Mouse (Mus musculus) urinary bladder, adult 2 months (tissue): ENCODE results near the gene Grrp1. TPM values are rescaled to one million over a fixed set of nuclear protein-coding genes. Genes with fewer than 3 reads are reported as not detected.
"Not testable (repeated sequence)": the region's sequence is repeated elsewhere in the genome, so short reads cannot be mapped to it uniquely, and the experiment has no call there.

Source experiments
- DNase-seq: peaks from one replicate; pipeline ENCODE4 v3.0.0; 2022; ENCODE audit warnings: low spot score
- polyA plus RNA-seq: library from polyadenylated mRNA; depleted of rRNA; stranded (reverse); fragments of >200 nt; gene quantifications from 2 replicates; pipeline ENCODE4 v1.2.3, GENCODE M21; 2012; rRNA removed

The Grrp1 gene
- polyA plus RNA-seq = 13.7 TPM in 2 replicates

DNA sequence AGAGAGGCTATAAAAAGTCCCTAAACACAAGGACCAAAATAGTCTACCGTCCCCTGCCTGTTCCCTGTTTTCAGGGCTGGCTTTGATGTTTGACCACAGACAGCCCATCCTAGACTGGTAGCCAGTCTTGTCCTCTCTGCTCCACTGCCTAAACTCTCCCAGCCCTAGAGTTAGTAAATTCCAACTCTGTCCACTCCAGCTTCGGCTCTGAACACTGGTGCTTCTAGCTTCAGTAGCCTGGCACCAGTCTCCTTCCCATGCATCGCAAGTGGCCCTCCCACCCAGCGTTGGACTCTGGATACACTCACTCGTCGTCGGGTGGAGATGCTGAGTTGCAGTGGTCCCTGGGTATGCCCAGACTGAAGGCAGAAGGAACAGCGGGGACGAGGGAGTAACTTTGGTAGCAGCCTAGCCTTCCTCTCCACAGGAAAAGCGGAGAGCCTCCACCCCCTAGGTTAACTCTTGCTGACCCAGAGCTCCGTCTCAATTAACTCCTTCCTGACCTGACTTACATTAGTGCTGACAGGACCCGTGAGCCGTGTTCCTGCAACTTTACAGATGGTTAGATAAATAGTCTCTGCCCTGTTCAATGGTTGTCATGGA is at the start of gene Grrp1:
Gene Grrp1 (minus strand): TSS at position 385 of the 603 bp plus-strand sequence.
- peak; percentile 19 for DNase-seq

DNA sequence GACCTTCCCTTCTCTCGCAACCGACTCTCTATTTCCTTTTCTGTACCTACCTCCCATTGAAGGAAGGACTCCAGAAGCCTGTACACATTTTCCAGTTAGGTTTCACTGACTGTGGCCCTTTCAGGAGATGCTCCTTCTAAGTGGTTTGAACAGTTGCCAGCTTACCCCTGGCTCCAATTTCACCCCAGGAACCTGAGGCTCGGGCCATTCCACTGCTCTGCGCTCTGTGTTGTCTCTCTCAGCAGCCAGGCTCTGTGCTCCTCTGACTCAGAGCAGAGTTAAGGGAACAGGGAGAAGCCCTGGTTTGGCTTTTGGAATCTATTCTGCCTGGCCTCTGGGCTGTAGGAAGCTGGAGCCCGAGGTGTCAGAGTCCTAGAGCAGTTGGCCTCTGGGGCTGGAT is 48.2 kb upstream of the Grrp1 start:
- no peak for DNase-seq

DNA sequence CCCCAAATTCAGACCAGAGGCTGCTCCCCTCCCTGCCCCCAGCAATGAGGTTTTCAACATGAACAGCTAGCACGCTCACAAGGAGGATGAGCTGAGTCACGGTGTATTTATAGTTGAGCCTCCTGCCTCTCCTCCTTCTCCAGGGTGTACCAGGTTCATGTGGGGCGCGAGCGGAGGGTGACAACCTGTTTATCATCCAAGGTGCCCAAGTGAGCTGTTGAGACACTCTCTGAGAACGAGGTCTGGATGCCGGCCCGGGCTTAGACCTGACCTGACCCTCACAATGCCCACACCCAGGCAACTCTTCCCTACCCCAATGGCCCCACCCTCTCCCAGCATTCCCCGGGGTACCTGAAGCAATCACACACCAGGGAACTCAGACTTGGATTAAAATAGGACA is 46.4 kb upstream of the Grrp1 start:
- DNase-seq = no peak

DNA sequence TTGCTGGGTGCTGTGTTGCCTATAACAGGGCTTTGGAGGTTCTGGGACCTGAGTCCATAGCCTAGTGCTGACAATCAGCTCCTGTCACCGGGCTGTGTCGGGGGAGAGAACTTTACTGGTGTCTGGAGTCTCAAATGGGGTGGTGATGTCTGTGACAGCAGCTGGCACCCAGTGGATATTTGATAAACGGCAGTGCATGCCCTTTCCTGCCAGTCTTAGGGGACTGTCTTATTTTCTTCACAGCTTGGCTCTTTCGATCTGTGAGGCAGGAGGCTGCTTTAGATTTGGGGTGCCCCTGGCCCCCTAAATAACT is 45.5 kb upstream of the Grrp1 start:
- no peak for DNase-seq

DNA sequence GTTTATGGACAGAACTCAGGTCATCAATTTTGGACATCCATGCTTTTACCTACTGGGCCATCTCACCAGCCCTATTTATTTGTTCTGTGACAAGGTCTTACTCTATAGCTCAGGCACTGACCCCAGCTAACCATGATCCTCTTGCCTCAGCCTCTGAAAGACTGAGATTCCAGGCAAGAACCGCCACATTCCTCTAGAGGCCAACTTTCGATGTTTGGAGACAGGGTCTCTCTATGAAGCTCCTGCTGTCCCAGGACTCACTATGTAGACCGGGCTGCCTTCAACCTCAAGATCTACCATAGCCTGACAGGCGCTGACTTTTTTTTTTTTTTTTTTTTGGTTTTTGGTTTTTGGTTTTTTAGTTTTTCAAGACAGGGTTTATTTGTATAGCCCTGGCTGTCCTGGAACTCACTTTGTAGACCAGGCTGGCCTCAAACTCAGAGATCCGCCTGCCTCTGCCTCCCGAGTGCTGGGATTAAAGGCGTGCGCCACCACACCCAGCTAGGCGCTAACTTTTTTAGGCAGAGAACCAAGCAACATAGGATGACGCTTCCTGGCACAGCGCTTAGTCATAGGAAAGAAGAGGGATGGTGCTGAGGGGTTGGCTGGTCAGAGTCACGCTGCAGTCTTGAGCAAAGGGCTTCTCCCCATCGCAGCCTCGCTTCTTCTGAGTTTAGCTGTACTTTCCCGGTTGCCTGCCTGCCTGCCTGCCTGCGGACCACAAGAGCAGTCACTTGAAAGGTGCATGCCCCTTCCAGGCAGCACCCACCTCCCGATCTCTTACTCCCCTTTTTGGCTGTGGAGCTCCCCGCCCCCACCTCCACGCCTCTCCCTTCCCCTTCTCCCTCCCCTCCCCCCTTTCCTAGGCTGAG is 45.0 kb upstream of the Grrp1 start:
- DNase-seq = no peak

DNA sequence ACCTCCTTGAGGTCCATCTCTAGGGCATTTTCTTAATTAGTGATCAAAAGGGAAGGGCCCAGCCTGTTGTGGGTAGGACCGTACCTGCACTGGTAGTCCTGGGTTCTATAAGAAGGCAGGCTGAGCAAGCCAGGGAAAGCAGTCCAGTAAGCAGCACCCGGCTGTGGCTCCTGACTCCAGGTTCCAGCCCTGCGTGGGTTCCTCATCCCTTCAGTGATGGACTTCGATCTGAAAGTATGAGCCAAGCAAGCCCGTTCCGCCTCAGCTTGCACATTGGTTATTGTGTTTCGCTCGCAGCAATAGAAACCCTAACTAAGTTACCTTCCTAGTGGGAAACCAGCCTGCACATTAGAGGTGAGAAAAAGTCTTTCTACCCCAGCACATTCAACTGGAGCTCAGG is 43.5 kb upstream of the Grrp1 start:
- no peak for DNase-seq

DNA sequence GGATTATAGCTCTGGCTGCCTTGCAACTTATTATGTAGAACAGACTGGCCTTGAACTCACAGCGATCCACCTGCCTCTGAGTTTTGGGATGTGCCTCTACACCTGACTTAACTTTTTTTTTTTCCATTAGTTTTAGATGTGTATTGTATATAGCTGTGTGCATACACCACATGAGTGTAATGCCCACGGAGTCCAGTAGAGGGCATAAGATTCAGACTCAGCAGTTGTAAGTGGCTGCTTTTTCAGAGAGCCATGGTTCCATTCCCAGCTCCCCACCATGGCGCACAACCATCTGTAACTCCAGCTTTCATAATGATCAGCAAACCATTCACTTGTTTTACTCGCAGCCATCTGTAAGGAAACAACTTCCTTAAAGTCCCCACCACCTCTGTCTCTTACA is 42.6 kb upstream of the Grrp1 start:
- no peak for DNase-seq

DNA sequence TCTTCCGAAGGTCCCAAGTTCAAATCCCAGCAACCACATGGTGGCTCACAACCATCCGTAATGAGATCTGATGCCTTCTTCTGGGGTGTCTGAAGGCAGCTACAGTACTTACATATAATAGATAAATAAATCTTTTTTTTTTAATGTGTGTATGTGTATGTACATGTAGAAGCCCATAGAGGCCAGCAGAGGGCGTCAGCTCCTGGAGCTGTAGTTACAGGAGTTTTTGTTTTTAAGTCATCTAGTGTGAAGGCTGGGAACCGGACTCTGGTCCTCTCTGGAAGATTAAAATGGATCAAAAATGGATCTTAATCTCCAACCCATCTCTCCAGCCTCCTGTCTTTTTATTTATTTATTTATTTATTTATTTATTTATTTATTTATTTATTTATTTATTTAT is 42.2 kb upstream of the Grrp1 start:
- DNase-seq = not testable (repeated sequence)

DNA sequence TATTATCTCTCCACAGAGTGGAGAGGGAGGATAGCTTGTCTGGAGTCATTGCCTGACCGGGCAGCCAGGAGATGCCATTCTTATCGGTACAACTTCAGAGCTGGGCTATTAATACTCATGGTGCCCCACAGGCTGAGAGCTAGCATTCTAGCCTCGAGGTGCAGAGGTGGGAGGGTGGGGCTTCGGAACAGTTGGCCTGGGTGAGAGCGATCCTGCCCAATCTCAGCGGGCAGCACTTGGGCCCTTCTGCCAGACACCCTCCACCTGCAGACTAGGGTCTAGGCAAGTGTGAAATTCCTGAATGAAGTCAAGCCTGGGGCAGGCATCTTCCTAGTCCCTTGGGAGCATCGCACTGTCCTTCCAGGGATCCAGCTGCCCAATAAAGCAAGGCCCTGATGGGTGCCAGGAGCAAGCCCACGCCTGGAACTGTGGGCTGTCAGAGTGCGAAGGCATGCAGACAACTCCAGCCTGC is 39.8 kb upstream of the Grrp1 start:
- DNase-seq = no peak

DNA sequence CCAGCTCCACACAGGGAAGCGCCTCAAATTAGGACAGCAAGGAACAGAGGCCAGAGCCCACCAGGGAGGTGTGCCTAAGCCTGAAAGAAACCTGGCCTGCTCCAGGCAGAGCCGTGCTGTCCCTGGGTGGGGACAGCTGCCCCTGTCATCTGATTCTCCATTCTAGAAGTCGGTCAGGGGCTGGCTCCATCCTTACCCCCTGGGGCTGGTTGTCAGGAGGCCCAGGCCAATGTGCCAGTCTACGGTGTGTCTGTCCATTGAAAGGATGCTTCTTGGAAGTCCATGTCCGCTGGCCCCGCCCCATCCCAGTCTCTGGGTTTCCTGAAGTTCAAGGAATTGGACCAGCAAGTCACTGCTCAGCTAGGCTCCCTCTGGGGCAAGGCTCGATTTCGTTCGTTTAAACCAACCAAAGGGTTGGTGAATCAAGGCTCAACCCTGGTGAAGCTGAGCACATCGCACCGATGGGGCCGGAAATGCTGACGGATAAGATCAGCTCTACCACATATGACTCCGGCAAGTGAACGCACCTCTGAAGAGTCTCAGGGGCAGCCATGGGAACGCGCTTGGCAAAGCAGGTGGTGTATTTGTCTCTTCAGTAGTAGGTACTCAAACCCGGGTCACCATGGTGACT is 39.3 kb upstream of the Grrp1 start:
- DNase-seq = no peak

DNA sequence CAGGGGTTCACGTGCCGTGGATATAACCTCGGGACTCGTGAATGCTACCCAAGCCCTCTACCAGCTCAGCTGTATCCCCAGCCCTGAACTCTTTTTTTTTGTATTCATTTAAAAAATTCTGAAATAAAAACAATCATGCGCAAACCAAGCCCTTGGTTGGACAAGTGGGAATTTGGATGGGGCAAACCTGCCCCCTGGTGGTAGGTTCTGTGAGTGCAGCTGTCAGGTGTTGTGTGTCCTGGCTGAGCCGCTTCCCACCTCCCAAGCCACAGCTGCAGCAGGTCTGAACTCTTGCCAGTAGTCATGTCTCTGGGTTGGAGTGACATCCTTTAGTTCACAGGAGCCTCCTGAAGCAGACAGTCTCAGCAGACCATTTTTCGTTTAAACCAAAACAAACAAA is 38.2 kb upstream of the Grrp1 start:
- peak; percentile 62 for DNase-seq

DNA sequence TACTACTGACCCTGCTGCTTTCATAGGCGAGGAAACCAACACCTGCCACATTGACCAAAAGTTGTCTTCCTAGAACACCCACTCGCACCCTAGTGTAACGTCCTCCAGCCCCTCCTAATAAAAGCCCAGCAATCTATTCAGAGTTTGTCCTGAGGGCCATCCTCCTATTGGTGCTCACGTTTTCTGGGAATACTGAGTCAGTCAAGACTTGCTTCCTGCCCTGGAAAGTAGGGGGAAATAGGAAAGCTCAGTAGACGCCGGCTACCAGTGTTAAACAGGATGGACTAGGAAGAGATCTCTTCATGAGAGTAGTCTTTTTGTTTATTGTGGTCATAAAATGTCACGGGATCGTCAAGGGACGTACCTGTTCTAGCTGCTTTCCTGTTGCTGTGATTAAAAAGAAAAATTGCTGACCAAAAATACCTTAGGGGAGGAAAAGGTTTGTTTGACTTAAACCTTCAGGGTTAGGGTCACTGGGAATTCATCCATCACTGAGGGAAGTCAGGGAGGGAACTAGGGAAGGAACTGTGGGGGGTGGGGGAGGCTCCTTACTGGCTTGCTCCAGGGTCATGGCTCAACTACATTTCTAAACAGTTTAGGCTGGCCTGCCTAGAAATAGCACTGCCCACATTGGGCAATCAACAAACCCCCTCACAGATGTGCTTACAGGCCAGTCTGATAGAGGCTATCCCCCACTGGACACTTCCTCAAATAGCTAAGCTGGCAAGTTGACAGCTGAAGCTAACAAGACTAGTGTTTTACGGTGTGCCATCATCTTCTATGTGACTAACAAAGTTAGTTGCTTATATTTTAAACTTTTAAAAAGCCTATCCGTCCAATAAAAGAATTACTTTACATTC is 34.7 kb upstream of the Grrp1 start:
- no peak for DNase-seq

DNA sequence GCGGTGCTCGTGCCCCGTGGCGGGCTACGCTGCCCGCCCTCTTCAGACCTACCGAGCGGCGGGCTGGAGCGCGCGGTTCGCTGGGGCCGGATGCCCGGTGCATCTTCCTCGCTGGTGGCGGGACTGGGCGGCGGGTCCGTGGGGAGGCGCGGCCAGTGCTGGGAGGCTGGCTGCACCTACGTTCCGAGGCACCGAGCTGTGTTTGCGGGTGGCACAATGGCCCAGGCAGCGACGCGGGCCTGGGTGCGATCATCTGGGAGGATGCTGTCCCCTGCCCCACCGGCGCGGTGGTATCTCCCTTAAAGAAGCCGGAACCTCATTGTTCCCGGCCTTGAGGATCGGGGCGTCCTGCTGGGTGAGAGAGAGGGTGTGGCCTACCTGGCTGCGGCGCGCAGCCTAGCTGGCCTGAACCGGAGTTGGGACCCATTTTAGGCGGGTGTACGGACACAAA is 33.7 kb upstream of the Grrp1 start, which contains the start of gene Pdik1l:
Gene Pdik1l (minus strand): TSS at position 321 of the 451 bp plus-strand sequence.
- no peak for DNase-seq

DNA sequence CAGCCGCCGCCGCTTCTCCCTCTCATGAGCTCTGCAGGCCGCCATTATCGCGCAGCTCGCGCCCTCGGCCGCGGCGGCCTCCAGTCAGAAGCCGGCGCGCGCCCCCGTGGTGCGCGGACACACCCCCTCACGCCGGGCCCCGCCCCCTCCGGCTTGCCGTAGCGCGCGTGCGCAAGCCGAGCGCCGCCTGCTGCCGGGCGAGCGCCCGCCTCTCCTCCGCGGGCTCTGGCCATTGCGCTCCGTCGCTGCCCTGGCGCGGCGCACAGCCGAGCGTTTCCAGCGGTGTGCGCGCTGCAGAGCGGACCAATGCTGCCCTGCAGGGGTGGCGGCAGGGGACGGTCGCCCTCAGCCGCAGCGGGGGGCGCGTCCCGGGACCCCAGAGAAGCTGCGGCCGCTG is 33.3 kb upstream of the Grrp1 start:
- peak; percentile 98 for DNase-seq

DNA sequence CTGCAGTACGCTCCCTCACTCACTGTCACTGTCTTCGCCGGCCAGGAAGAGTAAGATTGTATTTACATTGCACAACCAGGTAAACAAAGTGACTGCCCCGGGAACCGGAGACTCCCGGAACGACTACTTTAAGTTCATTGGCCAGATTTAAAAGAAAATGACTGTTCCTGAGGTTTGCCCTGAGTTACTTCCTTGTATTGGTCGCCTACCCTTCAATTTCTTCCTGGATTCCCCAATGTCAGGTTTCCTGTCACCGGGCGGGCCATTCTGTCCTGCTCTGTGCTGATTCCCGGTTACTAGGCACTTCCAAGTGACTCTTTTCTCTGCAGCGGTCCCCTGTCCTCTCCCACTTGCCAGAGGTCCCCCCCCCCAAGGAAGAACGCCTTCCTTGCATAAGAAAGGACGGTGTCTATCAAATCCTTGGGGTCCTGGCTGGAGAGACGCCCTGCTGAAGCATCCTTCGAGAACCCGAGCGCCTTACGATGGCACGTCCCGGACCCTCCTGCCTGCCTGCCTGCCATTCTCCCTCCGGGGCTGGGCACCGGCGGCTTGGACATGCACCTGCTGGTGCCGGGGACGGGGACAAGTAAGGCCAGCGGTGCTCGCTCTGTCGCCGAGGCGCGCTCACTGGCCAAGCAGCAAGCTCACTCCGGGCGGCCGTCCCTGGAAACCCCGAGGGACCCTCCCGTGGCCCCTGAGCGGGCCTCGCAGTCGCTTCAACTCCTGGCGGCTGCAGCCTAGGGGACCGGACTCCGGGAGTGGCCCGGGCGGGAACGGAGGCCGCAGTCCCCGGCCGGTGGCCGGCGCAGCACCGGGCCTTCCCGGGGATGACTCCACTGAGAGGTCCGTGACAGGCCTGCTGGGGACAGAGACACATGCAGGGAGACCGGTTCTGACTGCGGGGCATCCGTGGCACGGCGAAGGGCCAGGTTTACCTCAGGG is 32.6 kb upstream of the Grrp1 start:
- DNase-seq = no peak

DNA sequence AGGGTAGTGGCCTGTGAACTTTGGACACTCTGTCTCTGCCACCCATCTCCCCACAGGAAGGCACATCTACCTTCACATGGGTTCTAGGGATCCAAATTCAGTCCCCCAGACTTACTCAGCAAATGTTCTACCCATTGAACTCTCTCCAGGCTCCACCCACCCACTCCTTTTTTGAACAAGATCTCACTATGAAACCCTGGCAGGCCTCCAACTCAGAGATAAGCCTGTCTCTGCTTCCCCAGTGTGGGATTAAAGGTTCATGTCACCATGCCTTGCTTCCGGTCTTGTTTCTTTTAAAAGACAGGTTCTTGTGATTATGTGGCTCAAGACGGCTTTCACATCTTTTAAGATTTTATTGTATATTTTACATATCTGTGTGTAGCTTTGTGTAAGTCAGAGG is 31.0 kb upstream of the Grrp1 start:
- no peak for DNase-seq

DNA sequence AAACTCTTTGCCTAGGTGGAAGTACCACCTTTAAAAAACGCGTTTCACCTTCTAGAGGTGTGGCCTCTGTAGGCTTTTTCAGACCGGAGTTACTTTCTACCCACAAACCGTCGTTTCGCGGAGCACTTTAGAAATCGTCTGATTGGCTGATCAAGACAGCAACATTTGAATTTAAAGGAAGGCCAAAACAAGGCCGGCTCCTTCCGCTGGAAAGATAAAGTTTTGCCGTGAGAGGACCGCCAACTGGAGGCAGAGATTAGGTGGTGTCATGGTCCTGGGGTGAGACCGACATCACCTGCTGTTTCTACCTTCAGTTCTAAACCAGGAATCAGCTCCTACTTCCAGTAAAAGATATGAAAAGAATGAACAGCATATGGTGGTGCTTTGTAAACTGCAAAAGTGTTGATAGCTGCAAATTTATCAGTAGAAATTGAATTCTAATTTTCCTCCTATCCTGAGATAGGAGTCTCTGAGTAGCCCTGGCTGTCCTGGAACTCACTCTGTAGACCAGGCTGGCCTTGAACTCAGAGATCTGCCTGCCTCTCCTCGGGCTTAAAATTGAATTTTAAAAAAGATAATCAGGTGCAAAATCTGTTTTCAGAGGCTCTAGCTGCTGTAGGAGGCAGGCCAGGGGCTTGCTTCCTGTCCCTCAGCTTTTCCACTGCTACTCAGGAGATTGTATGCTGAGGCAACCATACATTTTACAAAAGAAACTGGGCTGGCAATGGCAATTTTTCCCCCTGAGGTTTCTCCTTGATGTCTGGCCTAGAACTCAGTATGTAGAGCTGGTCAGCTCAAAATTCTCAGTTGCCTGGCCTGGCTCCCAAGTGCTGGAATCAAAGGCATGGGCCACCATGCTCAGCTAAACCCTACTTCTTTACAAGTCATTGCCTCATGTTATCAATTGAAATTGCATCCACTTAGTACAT is 19.8 kb upstream of the Grrp1 start:
- DNase-seq = no peak

DNA sequence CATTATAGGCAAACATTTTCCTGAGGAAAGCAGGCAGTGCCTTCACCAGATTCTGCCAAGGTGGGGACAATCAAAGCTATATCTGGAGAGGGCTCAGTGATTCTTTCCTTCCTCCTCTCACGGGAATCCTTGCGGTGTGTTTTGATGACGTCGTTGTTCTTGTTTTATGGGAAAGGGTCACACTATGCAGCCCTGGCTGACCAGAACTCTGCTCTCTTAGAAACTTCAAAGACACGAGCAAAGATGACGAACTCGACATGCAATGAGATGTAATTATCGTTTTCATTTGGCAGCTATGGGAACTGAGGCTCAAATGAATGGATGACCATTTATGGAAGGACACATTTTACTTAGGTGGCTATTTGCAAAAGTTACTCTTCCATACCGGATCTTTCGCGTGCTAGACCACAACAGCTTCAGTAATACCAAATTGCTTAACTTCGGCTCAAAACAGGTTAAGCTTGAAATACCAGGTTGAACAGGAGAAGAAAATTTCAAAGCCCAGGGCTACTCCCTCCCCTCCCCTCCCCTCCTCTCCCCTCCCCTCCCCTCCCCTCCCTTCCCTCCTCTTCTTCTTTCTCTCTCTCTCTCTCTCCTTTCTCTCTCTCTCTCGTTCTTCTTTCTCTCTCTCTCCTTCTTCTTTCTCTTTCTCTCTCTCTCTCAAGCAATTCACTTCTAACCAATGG is 19.0 kb upstream of the Grrp1 start:
- DNase-seq = no peak

DNA sequence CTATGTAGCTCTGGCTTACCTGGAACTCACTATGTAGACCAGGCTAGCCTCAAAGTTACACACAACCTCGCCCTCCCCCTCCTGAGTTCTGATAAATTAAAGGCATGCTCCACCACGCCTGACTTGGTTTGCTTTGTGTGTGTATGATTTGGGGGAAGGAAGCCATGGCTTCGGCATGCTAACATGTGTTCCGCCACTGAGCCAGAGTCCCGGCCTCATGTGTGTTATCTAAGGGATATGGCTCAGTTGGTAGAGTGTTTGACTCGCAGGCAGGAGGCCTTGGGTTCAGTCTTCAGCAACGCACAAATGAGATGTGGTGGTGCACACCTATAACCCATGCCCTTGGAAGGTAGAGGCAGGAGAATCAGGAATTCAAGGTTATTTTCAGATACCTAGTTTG is 18.1 kb upstream of the Grrp1 start:
- no peak for DNase-seq
